Mouse (Mus musculus): ENCODE results near the gene Olfr228. TPM values are rescaled to one million over a fixed set of nuclear protein-coding genes. Genes with fewer than 3 reads are reported as not detected.
"Not testable (repeated sequence)": the region's sequence is repeated elsewhere in the genome, so short reads cannot be mapped to it uniquely, and the experiment has no call there.

Olfr228 gene
- polyA plus RNA-seq (2014; fragmentation: Nextera tagmentation; extraction: Ambion mirVana), result not detected in 2 replicates

DNA sequence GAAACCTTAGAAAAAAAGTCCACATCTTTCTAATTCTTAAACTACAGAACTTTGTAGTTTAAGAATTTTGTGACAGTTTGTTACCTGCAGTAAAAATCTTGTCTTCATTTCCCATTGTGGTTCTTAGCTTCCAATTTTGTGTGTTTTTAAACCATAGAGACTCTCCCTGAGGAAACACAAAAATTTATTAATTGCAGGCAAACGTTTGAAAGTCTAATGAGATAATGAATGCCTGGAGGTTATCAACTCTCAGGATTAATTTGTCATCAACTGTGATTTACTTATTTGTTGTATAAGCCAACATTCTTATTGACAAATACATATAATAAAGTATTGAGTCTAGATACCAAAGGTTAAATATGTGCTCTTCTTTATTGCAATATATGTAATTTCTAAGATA is at the start of gene Olfr228:
Gene Olfr228 (minus strand): TSS at position 101 of the 400 bp plus-strand sequence.
- H3K4me3 ChIP-seq (ENCODE audit: low read depth, low read length), result no peak within 1 kb of the TSS
- ATAC-seq (replicated peaks; ENCODE audit: low FRiP score, low TSS enrichment, low read depth) (no peak), DNase-seq (ENCODE audit: low spot score) (no peak)
- no peak within 1 kb of the TSS for H3K9ac ChIP-seq (ENCODE audit: low read length)
- no peaks in the 10 kb centered on the region for H3K9me3 ChIP-seq (ENCODE audit: control insufficient read depth, low read length)
- no peak within 1 kb of the TSS for H3K4me2 ChIP-seq (ENCODE audit: low read length)
- 46% methylated on average over 1 of the region's 1 CpGs for WGBS
- H3K36me3 ChIP-seq (ENCODE audit: control insufficient read depth, insufficient read depth, low read length), result no peaks in the 10 kb centered on the region
- no peaks in the 10 kb centered on the region for H3K27me3 ChIP-seq (replicated peaks; ENCODE audit: control insufficient read depth, insufficient read depth, low read length)
- H3K4me1 ChIP-seq (replicated peaks; ENCODE audit: control insufficient read depth, insufficient read depth, low read length), result no peaks in the 10 kb centered on the region
- no peak within 1 kb of the TSS for H3K27ac ChIP-seq (ENCODE audit: low read depth)

DNA sequence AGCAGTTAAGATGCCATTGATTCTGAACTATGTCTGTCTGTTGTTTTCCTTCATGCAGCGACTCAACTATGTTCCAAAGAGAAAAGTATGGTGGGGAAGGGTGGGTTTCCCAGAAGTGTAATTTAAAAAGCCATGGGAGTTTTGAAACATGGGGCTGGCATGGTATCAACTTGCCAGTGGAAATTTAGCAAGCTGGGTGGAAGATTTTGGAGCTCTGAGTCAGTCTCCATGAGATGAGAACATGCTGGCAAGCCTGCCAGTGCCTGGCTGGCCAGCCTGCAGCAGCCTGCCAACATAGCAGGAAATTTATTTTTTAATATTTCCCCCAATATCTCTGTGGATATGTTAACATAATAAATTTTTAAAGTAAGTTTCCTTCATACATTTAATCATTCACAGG is 43.8 kb upstream of the Olfr228 start:
- Histone ChIP-seq H3K9ac (ENCODE audit: low read length) (no peak overlapping the region), H3K4me3 (ENCODE audit: low read depth, low read length) (no peak overlapping the region)

DNA sequence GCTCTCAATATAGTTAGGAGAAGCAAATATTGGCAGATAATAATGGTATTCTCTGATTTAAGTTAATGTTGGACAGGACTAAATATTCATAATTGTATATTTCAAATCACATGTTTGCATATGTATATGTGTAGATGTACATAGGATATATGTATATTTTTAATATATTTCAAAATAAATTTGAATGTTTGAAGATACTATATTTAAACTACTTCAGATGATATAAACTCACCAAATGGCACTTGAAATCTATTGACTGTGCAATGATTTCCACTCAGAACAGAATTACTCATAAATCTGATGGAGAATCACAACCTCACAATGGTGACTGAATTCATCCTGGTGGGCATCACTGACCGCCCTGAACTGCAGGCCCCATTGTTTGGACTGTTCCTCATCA is 21.0 kb upstream of the Olfr228 start, which contains the start of gene Olfr1076:
Gene Olfr1076 (plus strand): TSS at position 301 of the 400 bp plus-strand sequence.
- no peak within 1 kb of the TSS for H3K4me3 ChIP-seq (ENCODE audit: low read depth, low read length)
- H3K4me1 ChIP-seq (replicated peaks; ENCODE audit: control insufficient read depth, insufficient read depth, low read length), result no peaks in the 10 kb centered on the region
- WGBS, result 93% methylated on average over 1 of the region's 1 CpGs
- H3K27me3 ChIP-seq (replicated peaks; ENCODE audit: control insufficient read depth, insufficient read depth, low read length), result no peaks in the 10 kb centered on the region
- H3K9me3 ChIP-seq (ENCODE audit: control insufficient read depth, low read length), result no peaks in the 10 kb centered on the region
- no peak within 1 kb of the TSS for H3K9ac ChIP-seq (ENCODE audit: low read length)
- H3K36me3 ChIP-seq (ENCODE audit: control insufficient read depth, insufficient read depth, low read length), result no peaks in the 10 kb centered on the region
- no peak within 1 kb of the TSS for H3K27ac ChIP-seq (ENCODE audit: low read depth)
- ATAC-seq (replicated peaks; ENCODE audit: low FRiP score, low TSS enrichment, low read depth), result no peak
- H3K4me2 ChIP-seq (ENCODE audit: low read length), result no peak within 1 kb of the TSS
- DNase-seq (ENCODE audit: low spot score), result no peak

More for the DNA sequence above, 43.8 kb upstream of the Olfr228 start:
- Histone ChIP-seq H3K27me3 (replicated peaks; ENCODE audit: control insufficient read depth, insufficient read depth, low read length) (no peaks in the 10 kb centered on the region), H3K9me3 (ENCODE audit: control insufficient read depth, low read length) (no peaks in the 10 kb centered on the region), H3K27ac (ENCODE audit: low read depth) (no peak overlapping the region), H3K36me3 (ENCODE audit: control insufficient read depth, insufficient read depth, low read length) (no peaks in the 10 kb centered on the region), H3K4me1 (replicated peaks; ENCODE audit: control insufficient read depth, insufficient read depth, low read length) (no peaks in the 10 kb centered on the region), H3K4me2 (ENCODE audit: low read length) (no peak overlapping the region)
- DNase-seq (ENCODE audit: low spot score) (no peak), ATAC-seq (replicated peaks; ENCODE audit: low FRiP score, low TSS enrichment, low read depth) (no peak)
- 76% methylated on average over 1 of the region's 1 CpGs for WGBS

DNA sequence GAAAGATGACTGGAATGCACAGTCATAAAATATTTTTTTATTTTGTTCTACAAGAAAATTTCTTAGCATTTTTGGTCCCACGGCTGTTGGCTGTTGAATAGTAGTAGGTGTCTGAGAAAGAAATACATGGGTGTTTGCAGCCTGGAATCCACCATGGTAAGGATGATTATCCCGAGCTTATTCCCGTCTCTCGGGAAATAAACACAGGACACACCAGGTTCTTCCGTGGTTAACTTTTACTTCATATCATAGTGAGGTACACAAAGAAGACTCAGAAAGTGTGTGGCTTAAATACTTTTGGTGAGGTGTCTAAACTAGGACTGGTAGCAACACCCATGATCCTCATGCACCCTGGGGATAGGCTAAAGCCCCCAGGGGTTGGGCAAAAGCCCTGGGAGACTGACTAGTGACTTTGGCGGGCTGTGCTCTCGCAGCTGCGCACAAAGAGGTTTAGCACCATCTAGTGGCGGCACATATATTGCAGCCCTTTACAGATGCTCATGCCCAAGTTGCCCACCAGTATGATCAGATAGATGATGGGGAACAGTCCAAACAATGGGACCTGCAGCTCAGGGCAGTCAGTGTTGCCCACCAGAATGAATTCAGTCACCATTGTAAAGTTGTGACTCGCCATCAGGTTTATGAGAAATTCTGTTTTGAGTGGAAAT is 22.6 kb downstream of the Olfr228 start:
- no peaks in the 10 kb centered on the region for H3K27me3 ChIP-seq (replicated peaks; ENCODE audit: control insufficient read depth, insufficient read depth, low read length)
- no peaks in the 10 kb centered on the region for H3K4me1 ChIP-seq (replicated peaks; ENCODE audit: control insufficient read depth, insufficient read depth, low read length)
- WGBS, result 32% methylated on average over 10 of the region's 10 CpGs
- no peak overlapping the region for H3K4me3 ChIP-seq (ENCODE audit: low read depth, low read length)
- H3K9me3 ChIP-seq (ENCODE audit: control insufficient read depth, low read length), result no peaks in the 10 kb centered on the region
- no peaks in the 10 kb centered on the region for H3K36me3 ChIP-seq (ENCODE audit: control insufficient read depth, insufficient read depth, low read length)
- ATAC-seq (replicated peaks; ENCODE audit: low FRiP score, low TSS enrichment, low read depth) (0 out of 2 replicates have a peak, but pooled peaks have one; percentile 60), DNase-seq (ENCODE audit: low spot score) (peak; percentile 85)
- peak overlapping the region; percentile 23; the same call in 1 of the 2 replicates for H3K4me2 ChIP-seq (ENCODE audit: low read length)
- no peak overlapping the region for H3K9ac ChIP-seq (ENCODE audit: low read length)
- H3K27ac ChIP-seq (ENCODE audit: low read depth), result no peak overlapping the region

DNA sequence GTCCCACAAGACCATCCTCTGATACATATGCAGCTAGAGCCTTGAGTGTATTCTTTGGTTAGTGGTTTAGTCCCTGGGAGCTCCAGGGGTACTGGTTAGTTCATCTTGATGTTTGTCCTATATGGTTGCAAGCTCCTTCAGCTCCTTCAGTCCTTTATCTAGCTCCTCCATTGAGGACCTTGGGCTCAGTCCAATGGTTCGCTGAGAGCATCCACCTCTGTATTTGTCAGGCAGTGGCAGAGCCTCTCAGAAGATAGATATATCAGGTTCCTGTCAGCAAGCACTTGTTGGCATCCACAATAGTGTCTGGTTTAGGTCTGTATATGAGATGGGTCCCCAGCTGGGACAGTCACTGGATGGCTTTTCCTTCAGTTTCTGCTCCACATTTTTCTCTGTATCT is 26.8 kb downstream of the Olfr228 start:
- H3K9me3 ChIP-seq (ENCODE audit: control insufficient read depth, low read length), result no peaks in the 10 kb centered on the region
- no peak overlapping the region for H3K9ac ChIP-seq (ENCODE audit: low read length)
- H3K4me2 ChIP-seq (ENCODE audit: low read length), result no peak overlapping the region
- no peak for DNase-seq (ENCODE audit: low spot score)
- no peaks in the 10 kb centered on the region for H3K4me1 ChIP-seq (replicated peaks; ENCODE audit: control insufficient read depth, insufficient read depth, low read length)
- H3K27me3 ChIP-seq (replicated peaks; ENCODE audit: control insufficient read depth, insufficient read depth, low read length), result no peaks in the 10 kb centered on the region
- ATAC-seq (replicated peaks; ENCODE audit: low FRiP score, low TSS enrichment, low read depth), result no peak
- H3K36me3 ChIP-seq (ENCODE audit: control insufficient read depth, insufficient read depth, low read length), result no peaks in the 10 kb centered on the region
- no peak overlapping the region for H3K4me3 ChIP-seq (ENCODE audit: low read depth, low read length)
- 95% methylated on average over 1 of the region's 1 CpGs for WGBS
- no peak overlapping the region for H3K27ac ChIP-seq (ENCODE audit: low read depth)

DNA sequence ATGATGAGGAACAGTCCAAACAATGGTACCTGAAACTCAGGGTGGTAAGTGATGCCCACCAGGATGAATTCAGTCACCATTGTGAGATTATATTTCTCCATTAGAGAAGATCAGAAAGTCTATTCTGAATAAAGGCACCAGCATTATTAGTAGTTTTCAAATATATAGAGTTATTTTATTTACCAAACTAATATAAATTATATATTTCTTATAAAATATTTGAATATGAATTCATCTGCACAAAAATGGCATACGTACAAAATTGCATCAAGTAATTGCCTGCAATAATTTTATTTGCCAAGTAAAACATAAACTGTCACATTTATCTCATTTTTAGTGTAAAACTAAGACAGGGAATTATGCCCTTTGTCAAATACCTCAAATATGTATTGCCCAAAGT is 31.0 kb downstream of the Olfr228 start, which contains the start of gene Olfr1066:
Gene Olfr1066 (minus strand): TSS at position 101 of the 400 bp plus-strand sequence.
- H3K4me3 ChIP-seq (ENCODE audit: low read depth, low read length), result no peak within 1 kb of the TSS
- H3K4me1 ChIP-seq (replicated peaks; ENCODE audit: control insufficient read depth, insufficient read depth, low read length), result no peaks in the 10 kb centered on the region
- no peak for ATAC-seq (replicated peaks; ENCODE audit: low FRiP score, low TSS enrichment, low read depth)
- no peak for DNase-seq (ENCODE audit: low spot score)
- H3K27me3 ChIP-seq (replicated peaks; ENCODE audit: control insufficient read depth, insufficient read depth, low read length), result no peaks in the 10 kb centered on the region
- WGBS, result 87% methylated on average over 1 of the region's 1 CpGs
- H3K4me2 ChIP-seq (ENCODE audit: low read length), result no peak within 1 kb of the TSS
- no peak within 1 kb of the TSS for H3K27ac ChIP-seq (ENCODE audit: low read depth)
- H3K9me3 ChIP-seq (ENCODE audit: control insufficient read depth, low read length), result no peaks in the 10 kb centered on the region
- H3K9ac ChIP-seq (ENCODE audit: low read length), result no peak within 1 kb of the TSS
- no peaks in the 10 kb centered on the region for H3K36me3 ChIP-seq (ENCODE audit: control insufficient read depth, insufficient read depth, low read length)

DNA sequence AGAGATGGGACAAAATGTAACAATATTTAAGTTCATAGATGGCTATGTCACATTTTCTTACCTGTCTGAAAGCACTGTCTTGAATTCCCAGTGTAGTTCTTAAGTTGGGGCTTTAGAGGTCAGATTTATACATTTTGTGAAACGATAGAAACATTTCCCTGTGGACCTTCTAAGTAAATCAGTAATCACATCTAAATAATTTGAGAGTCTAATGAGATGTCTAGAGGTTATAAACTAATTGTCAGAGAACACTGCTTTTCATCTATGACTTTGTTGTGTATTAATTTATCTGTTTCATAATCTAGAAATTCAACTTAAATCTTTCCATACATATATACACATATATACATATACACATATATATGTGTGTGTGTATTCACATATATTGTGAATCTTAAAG is 36.7 kb downstream of the Olfr228 start, which contains the start of gene Olfr1065:
Gene Olfr1065 (minus strand): TSS at position 101 of the 400 bp plus-strand sequence.
- WGBS, result no CpG with 5 or more reads among the region's 1 CpGs

DNA sequence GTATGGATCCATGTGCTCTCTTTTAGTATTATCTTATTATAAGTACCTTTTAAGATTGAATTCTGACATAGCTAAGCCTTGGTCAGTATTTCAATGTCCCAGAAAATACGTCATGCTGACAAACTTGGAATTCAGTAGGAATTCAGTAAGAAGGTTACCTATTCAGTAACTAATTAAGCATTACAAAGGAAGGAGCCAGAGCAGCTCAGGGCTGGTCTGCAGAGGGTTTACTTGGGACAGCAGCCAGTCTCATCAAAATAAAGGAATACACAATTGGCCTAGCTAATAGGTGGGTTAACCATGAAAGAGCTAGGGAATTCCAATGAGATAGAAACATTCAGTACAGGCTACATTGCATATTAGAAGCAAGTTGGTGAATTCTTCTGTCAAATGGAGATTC is 45.1 kb downstream of the Olfr228 start:
- ATAC-seq (replicated peaks; ENCODE audit: low FRiP score, low TSS enrichment, low read depth); H3K27me3 ChIP-seq (replicated peaks; ENCODE audit: control insufficient read depth, insufficient read depth, low read length); H3K4me2 ChIP-seq (ENCODE audit: low read length); DNase-seq (ENCODE audit: low spot score); H3K9me3 ChIP-seq (ENCODE audit: control insufficient read depth, low read length); H3K4me1 ChIP-seq (replicated peaks; ENCODE audit: control insufficient read depth, insufficient read depth, low read length); H3K9ac ChIP-seq (ENCODE audit: low read length); H3K36me3 ChIP-seq (ENCODE audit: control insufficient read depth, insufficient read depth, low read length); H3K27ac ChIP-seq (ENCODE audit: low read depth); H3K4me3 ChIP-seq (ENCODE audit: low read depth, low read length): not testable (repeated sequence)
- 69% methylated on average over 1 of the region's 1 CpGs for WGBS

More for the DNA sequence above, 36.7 kb downstream of the Olfr228 start, which contains the start of gene Olfr1065:
- H3K27me3 ChIP-seq (replicated peaks; ENCODE audit: control insufficient read depth, insufficient read depth, low read length); H3K27ac ChIP-seq (ENCODE audit: low read depth); H3K4me2 ChIP-seq (ENCODE audit: low read length); H3K9me3 ChIP-seq (ENCODE audit: control insufficient read depth, low read length); H3K4me1 ChIP-seq (replicated peaks; ENCODE audit: control insufficient read depth, insufficient read depth, low read length); DNase-seq (ENCODE audit: low spot score); H3K36me3 ChIP-seq (ENCODE audit: control insufficient read depth, insufficient read depth, low read length); ATAC-seq (replicated peaks; ENCODE audit: low FRiP score, low TSS enrichment, low read depth); H3K4me3 ChIP-seq (ENCODE audit: low read depth, low read length); H3K9ac ChIP-seq (ENCODE audit: low read length): not testable (repeated sequence)

Data from intestine, embryonic 14.5 days (tissue).